ENCODE assay signal across 23 mouse cellular contexts in genomic region chr5:120049063-120049781, GRCm38 (mm10).
A peak's percentile ranks its signal among the peaks of the same experiment; 100 is the strongest.
DNase-seq lines count a peak whose midpoint lies in the region; ATAC-seq and TF ChIP-seq lines count a peak whose summit lies in the region.
"Had no signal": no experiment of that assay in that cellular context is flagged by ENCODE, and none has a peak within 500 bp of the region (broad histone marks: within the 10 kb centered on the region; RNA-seq: fewer than 3 reads in every experiment).

No protein-coding gene starts in this region.

- H3K4me2 ChIP-seq in intestine, postnatal 0 days (replicated peaks; ENCODE audit: low read depth): no peak overlapping the region
- H3K4me2 ChIP-seq in intestine, embryonic 16.5 days (ENCODE audit: low read depth, low read length): no peak overlapping the region
- H3K4me2 ChIP-seq: embryonic facial prominence, embryonic 12.5 days; forebrain, embryonic 13.5 days; forebrain, embryonic 15.5 days had no signal

- WGBS in intestine, postnatal 0 days: 74% methylated on average over 7 of the region's 7 CpGs
- 76% methylated on average over 7 of the region's 7 CpGs for WGBS in intestine, embryonic 16.5 days

- peak; percentile 68; the same call in 1 of the 2 replicates for ATAC-seq in intestine, postnatal 0 days
- no peak for ATAC-seq in intestine, embryonic 16.5 days
- ATAC-seq: activated CD4-positive, CD25-positive, alpha-beta regulatory T cell, adult 4 months; CD4-positive, CD25-positive, alpha-beta regulatory T cell, adult 4 months; forebrain, embryonic 13.5 days; forebrain, embryonic 15.5 days; Patski had no signal

- no peak overlapping the region for H3K4me3 ChIP-seq in intestine, postnatal 0 days (ENCODE audit: low read depth, low read length)
- H3K4me3 ChIP-seq in intestine, embryonic 16.5 days (ENCODE audit: low read length): no peak overlapping the region
- H3K4me3 ChIP-seq: embryonic facial prominence, embryonic 10.5 days; embryonic facial prominence, embryonic 12.5 days; forebrain, embryonic 13.5 days; forebrain, embryonic 15.5 days had no signal

- no peaks in the 10 kb centered on the region for H3K9me3 ChIP-seq in intestine, postnatal 0 days (ENCODE audit: control insufficient read depth)
- no peaks in the 10 kb centered on the region for H3K9me3 ChIP-seq in intestine, embryonic 16.5 days (ENCODE audit: control insufficient read depth, low read length)
- H3K9me3 ChIP-seq: embryonic facial prominence, embryonic 10.5 days; forebrain, embryonic 15.5 days had no signal

- H3K4me1 ChIP-seq in intestine, postnatal 0 days (replicated peaks; ENCODE audit: control insufficient read depth, insufficient read depth, low read length): no peaks in the 10 kb centered on the region
- H3K4me1 ChIP-seq in intestine, embryonic 16.5 days (ENCODE audit: control insufficient read depth, insufficient read depth, low read length): no peaks in the 10 kb centered on the region
- H3K4me1 ChIP-seq: embryonic facial prominence, embryonic 10.5 days; embryonic facial prominence, embryonic 12.5 days had no signal

- H3K9ac ChIP-seq in intestine, postnatal 0 days (ENCODE audit: low read depth, low read length): no peak overlapping the region
- no peak overlapping the region for H3K9ac ChIP-seq in intestine, embryonic 16.5 days (ENCODE audit: low read depth, low read length)
- H3K9ac ChIP-seq: embryonic facial prominence, embryonic 12.5 days; forebrain, embryonic 13.5 days; forebrain, embryonic 15.5 days had no signal

- no peak overlapping the region for H3K27ac ChIP-seq in intestine, postnatal 0 days (ENCODE audit: low read depth, low read length)
- no peak overlapping the region for H3K27ac ChIP-seq in intestine, embryonic 16.5 days (ENCODE audit: low read length)
- H3K27ac ChIP-seq: embryonic facial prominence, embryonic 10.5 days; embryonic facial prominence, embryonic 12.5 days had no signal

- H3K36me3 ChIP-seq in intestine, postnatal 0 days (ENCODE audit: control insufficient read depth, insufficient read depth): no peaks in the 10 kb centered on the region
- no peaks in the 10 kb centered on the region for H3K36me3 ChIP-seq in intestine, embryonic 16.5 days (ENCODE audit: control insufficient read depth, insufficient read depth, low read length)
- H3K36me3 ChIP-seq: embryonic facial prominence, embryonic 10.5 days; embryonic facial prominence, embryonic 12.5 days; forebrain, embryonic 15.5 days; G1E had no signal

- DNase-seq in urinary bladder, postnatal 36 days (ENCODE audit: low spot score in 2 of 2): peak; percentile 15 to 18
- no peak for DNase-seq in urinary bladder, postnatal 10 days (ENCODE audit: low spot score)
- DNase-seq in lung, postnatal 14 days: no peak
- DNase-seq: adrenal gland, adult 8-10 months; adrenal gland, postnatal 14 days; adrenal gland, postnatal 36 days; B cell, adult 2 months; cerebellum, adult 11-12 months; cerebellum, adult 2 months; cerebellum, adult 9-10 months; cerebellum, postnatal 10 days; cerebellum, postnatal 25 days had no signal

- H3K27me3 ChIP-seq in intestine, postnatal 0 days (replicated peaks; ENCODE audit: control insufficient read depth, insufficient read depth, low read length): no peaks in the 10 kb centered on the region
- no peaks in the 10 kb centered on the region for H3K27me3 ChIP-seq in intestine, embryonic 16.5 days (replicated peaks; ENCODE audit: control insufficient read depth, insufficient read depth, low read length)
- H3K27me3 ChIP-seq: CH12.LX; embryonic facial prominence, embryonic 12.5 days; forebrain, embryonic 13.5 days; forebrain, embryonic 15.5 days had no signal

- TF ChIP-seq CTCF in intestine, postnatal 0 days (IDR thresholded peaks at IDR 0.05; ENCODE audit: low read depth): no peak

Comparison
In these comparisons a context has a peak if more than half of its experiments do, and no peak if none do; other contexts are left out.
1. DNase-seq: peak in urinary bladder, postnatal 36 days (2 of 2); none in urinary bladder, postnatal 10 days (single experiment) and lung, postnatal 14 days (single experiment).